Mouse (Mus musculus): ENCODE measurements around the gene Klk8. TPM values are rescaled to one million over a fixed set of nuclear protein-coding genes. Genes with fewer than 3 reads are reported as not detected.

Gene Klk8
- polyA plus RNA-seq, 1 experiment: 3.1 TPM

GRCm38 (mm10) chr7:43785286-43785685 is 12.1 kb upstream of the Klk8 start:
- TF ChIP-seq POLR2A (IDR thresholded peaks at IDR 0.05; ENCODE audit: extremely low read depth, insufficient read depth, low read length): no peak
- TF ChIP-seq CTCF (IDR thresholded peaks at IDR 0.05; ENCODE audit: extremely low read depth, insufficient read depth, low read length): 0 out of 2 replicates have a peak, but pooled peaks have one; percentile 19
- Histone ChIP-seq H3K4me1 (ENCODE audit: control insufficient read depth, insufficient read depth, low read length) (no peaks in the 10 kb centered on the region), H3K27ac (ENCODE audit: insufficient read depth, low read length) (no peak overlapping the region), H3K4me3 (ENCODE audit: insufficient read depth, low read length) (no peak overlapping the region)

GRCm38 (mm10) chr7:43788096-43788495 is 9.3 kb upstream of the Klk8 start:
- Histone ChIP-seq H3K27ac (ENCODE audit: insufficient read depth, low read length) (no peak overlapping the region), H3K4me3 (ENCODE audit: insufficient read depth, low read length) (no peak overlapping the region), H3K4me1 (ENCODE audit: control insufficient read depth, insufficient read depth, low read length) (no peaks in the 10 kb centered on the region)
- no peak for TF ChIP-seq POLR2A (IDR thresholded peaks at IDR 0.05; ENCODE audit: extremely low read depth, insufficient read depth, low read length)
- no peak for TF ChIP-seq CTCF (IDR thresholded peaks at IDR 0.05; ENCODE audit: extremely low read depth, insufficient read depth, low read length)

GRCm38 (mm10) chr7:43789295-43789694 is 8.1 kb upstream of the Klk8 start:
- H3K4me1 ChIP-seq (ENCODE audit: control insufficient read depth, insufficient read depth, low read length): no peaks in the 10 kb centered on the region
- TF ChIP-seq POLR2A (IDR thresholded peaks at IDR 0.05; ENCODE audit: extremely low read depth, insufficient read depth, low read length) (no peak), CTCF (IDR thresholded peaks at IDR 0.05; ENCODE audit: extremely low read depth, insufficient read depth, low read length) (no peak)
- no peak overlapping the region for H3K4me3 ChIP-seq (ENCODE audit: insufficient read depth, low read length)
- H3K27ac ChIP-seq (ENCODE audit: insufficient read depth, low read length): no peak overlapping the region

- no peaks in the 10 kb centered on the region for H3K4me1 ChIP-seq (ENCODE audit: control insufficient read depth, insufficient read depth, low read length)
- no peak for TF ChIP-seq CTCF (IDR thresholded peaks at IDR 0.05; ENCODE audit: extremely low read depth, insufficient read depth, low read length)
- no peak for TF ChIP-seq POLR2A (IDR thresholded peaks at IDR 0.05; ENCODE audit: extremely low read depth, insufficient read depth, low read length)
- H3K27ac ChIP-seq (ENCODE audit: insufficient read depth, low read length): no peak within 1 kb of the TSS
- H3K4me3 ChIP-seq (ENCODE audit: insufficient read depth, low read length): no peak within 1 kb of the TSS
These were observed 5.8 kb upstream of the Klk8 start, which contains the start of gene Klk9 for GRCm38 (mm10) chr7:43791591-43791990. TSS of gene Klk9 (plus strand) at chr7:43791891.

GRCm38 (mm10) chr7:43796355-43796754 is 1.0 kb upstream of the Klk8 start:
- H3K27ac ChIP-seq (ENCODE audit: insufficient read depth, low read length): no peak overlapping the region
- peak overlapping the region; percentile 54; the same call in 1 of the 2 replicates for H3K4me3 ChIP-seq (ENCODE audit: insufficient read depth, low read length)
- no peaks in the 10 kb centered on the region for H3K4me1 ChIP-seq (ENCODE audit: control insufficient read depth, insufficient read depth, low read length)
- TF ChIP-seq POLR2A (IDR thresholded peaks at IDR 0.05; ENCODE audit: extremely low read depth, insufficient read depth, low read length): no peak
- no peak for TF ChIP-seq CTCF (IDR thresholded peaks at IDR 0.05; ENCODE audit: extremely low read depth, insufficient read depth, low read length)

- Histone ChIP-seq H3K4me1 (ENCODE audit: control insufficient read depth, insufficient read depth, low read length) (no peaks in the 10 kb centered on the region), H3K27ac (ENCODE audit: insufficient read depth, low read length) (no peak overlapping the region), H3K4me3 (ENCODE audit: insufficient read depth, low read length) (peak overlapping the region; percentile 54)
- no peak for TF ChIP-seq POLR2A (IDR thresholded peaks at IDR 0.05; ENCODE audit: extremely low read depth, insufficient read depth, low read length)
- no peak for TF ChIP-seq CTCF (IDR thresholded peaks at IDR 0.05; ENCODE audit: extremely low read depth, insufficient read depth, low read length)
These were observed 576 bp downstream of the Klk8 start for GRCm38 (mm10) chr7:43797844-43798462.

- H3K27ac ChIP-seq (ENCODE audit: insufficient read depth, low read length): no peak overlapping the region
- no peaks in the 10 kb centered on the region for H3K4me1 ChIP-seq (ENCODE audit: control insufficient read depth, insufficient read depth, low read length)
- H3K4me3 ChIP-seq (ENCODE audit: insufficient read depth, low read length): no peak overlapping the region
- TF ChIP-seq POLR2A (IDR thresholded peaks at IDR 0.05; ENCODE audit: extremely low read depth, insufficient read depth, low read length) (no peak), CTCF (IDR thresholded peaks at IDR 0.05; ENCODE audit: extremely low read depth, insufficient read depth, low read length) (no peak)
These were observed 2.5 kb downstream of the Klk8 start for GRCm38 (mm10) chr7:43799876-43800275.

- Histone ChIP-seq H3K4me3 (ENCODE audit: insufficient read depth, low read length) (no peak within 1 kb of the TSS), H3K4me1 (ENCODE audit: control insufficient read depth, insufficient read depth, low read length) (no peaks in the 10 kb centered on the region), H3K27ac (ENCODE audit: insufficient read depth, low read length) (no peak within 1 kb of the TSS)
- TF ChIP-seq CTCF (IDR thresholded peaks at IDR 0.05; ENCODE audit: extremely low read depth, insufficient read depth, low read length) (no peak), POLR2A (IDR thresholded peaks at IDR 0.05; ENCODE audit: extremely low read depth, insufficient read depth, low read length) (no peak)
These were observed 13.6 kb downstream of the Klk8 start, which contains the start of gene Klk7 for GRCm38 (mm10) chr7:43810994-43811393. TSS of gene Klk7 (plus strand) at chr7:43811294.

GRCm38 (mm10) chr7:43815211-43815610 is 17.8 kb downstream of the Klk8 start:
- Histone ChIP-seq H3K27ac (ENCODE audit: insufficient read depth, low read length) (no peak overlapping the region), H3K4me3 (ENCODE audit: insufficient read depth, low read length) (no peak overlapping the region), H3K4me1 (ENCODE audit: control insufficient read depth, insufficient read depth, low read length) (no peaks in the 10 kb centered on the region)
- TF ChIP-seq CTCF (IDR thresholded peaks at IDR 0.05; ENCODE audit: extremely low read depth, insufficient read depth, low read length): no peak

- Histone ChIP-seq H3K4me3 (ENCODE audit: insufficient read depth, low read length) (no peak overlapping the region), H3K4me1 (ENCODE audit: control insufficient read depth, insufficient read depth, low read length) (no peaks in the 10 kb centered on the region), H3K27ac (ENCODE audit: insufficient read depth, low read length) (no peak overlapping the region)
- TF ChIP-seq CTCF (IDR thresholded peaks at IDR 0.05; ENCODE audit: extremely low read depth, insufficient read depth, low read length) (no peak), POLR2A (IDR thresholded peaks at IDR 0.05; ENCODE audit: extremely low read depth, insufficient read depth, low read length) (no peak)
These were observed 19.4 kb downstream of the Klk8 start for GRCm38 (mm10) chr7:43816746-43817145.
